Mouse (Mus musculus) brain, embryonic 18.5 days (tissue): ENCODE measurements at regions not wholly inside any gene's neighbourhood (a gene's known extent, or its start where the extent isn't known, plus 50 kb on each side); places are given as distances from the start of the nearest gene placed in this dataset.
"Not testable (repeated sequence)": the region's sequence is repeated elsewhere in the genome, so short reads cannot be mapped to it uniquely, and the experiment has no call there.

Experiments used
- DNase-seq: peaks from one replicate; pipeline ENCODE4 v3.0.0-alpha.2; 2012; ENCODE audit warnings: low read depth, low spot score

- DNase-seq: no peak
Observed at GRCm38 (mm10) chr8:39833251-39833650, 841.6 kb upstream of the Adam24 start.

GRCm38 (mm10) chr8:39846854-39847253 is 828.0 kb upstream of the Adam24 start:
- no peak for DNase-seq

- no peak for DNase-seq
Observed at GRCm38 (mm10) chr8:39862544-39862943, 812.3 kb upstream of the Adam24 start.

GRCm38 (mm10) chr8:39902251-39902650 is 772.6 kb upstream of the Adam24 start:
- no peak for DNase-seq

- DNase-seq: no peak
Observed at GRCm38 (mm10) chr8:39912926-39913325, 762.0 kb upstream of the Adam24 start.

- no peak for DNase-seq
Observed at GRCm38 (mm10) chr8:39921336-39921735, 753.5 kb upstream of the Adam24 start.

GRCm38 (mm10) chr8:39923741-39924140 is 751.1 kb upstream of the Adam24 start:
- DNase-seq: no peak

GRCm38 (mm10) chr8:39950178-39950896 is 724.5 kb upstream of the Adam24 start:
- DNase-seq: peak; percentile 18

- DNase-seq: no peak
Observed at GRCm38 (mm10) chr8:39954497-39954896, 720.4 kb upstream of the Adam24 start.

- no peak for DNase-seq
Observed at GRCm38 (mm10) chr8:39954924-39955323, 720.0 kb upstream of the Adam24 start.

GRCm38 (mm10) chr8:40005207-40005837 is 669.6 kb upstream of the Adam24 start:
- DNase-seq: no peak

- DNase-seq: no peak
Observed at GRCm38 (mm10) chr8:40019281-40019943, 655.5 kb upstream of the Adam24 start.

- DNase-seq: no peak
Observed at GRCm38 (mm10) chr8:40064145-40064544, 610.7 kb upstream of the Adam24 start.

GRCm38 (mm10) chr8:40071131-40071530 is 603.7 kb upstream of the Adam24 start:
- no peak for DNase-seq

- DNase-seq: not testable (repeated sequence)
Observed at GRCm38 (mm10) chr8:40080976-40081375, 593.9 kb upstream of the Adam24 start.

GRCm38 (mm10) chr8:40084129-40084528 is 590.7 kb upstream of the Adam24 start:
- no peak for DNase-seq

GRCm38 (mm10) chr8:40089377-40089776 is 585.5 kb upstream of the Adam24 start:
- no peak for DNase-seq

GRCm38 (mm10) chr8:40124402-40124801 is 550.5 kb upstream of the Adam24 start:
- no peak for DNase-seq

GRCm38 (mm10) chr8:40127141-40127540 is 547.7 kb upstream of the Adam24 start:
- no peak for DNase-seq

- peak; percentile 43 for DNase-seq
Observed at GRCm38 (mm10) chr8:40132662-40133257, 542.1 kb upstream of the Adam24 start.

GRCm38 (mm10) chr8:40150911-40151797 is 523.7 kb upstream of the Adam24 start:
- DNase-seq: no peak
